Mouse (Mus musculus) megakaryocyte progenitor cell, adult 5-6 weeks (primary cell): ENCODE measurements around the gene Mastl. TPM values are rescaled to one million over a fixed set of nuclear protein-coding genes. Genes with fewer than 3 reads are reported as not detected.

Experiments used
- ATAC-seq: replicated peaks from 2 replicates; pipeline ENCODE4 v1.8.0; 2016; ENCODE audit warnings: mild to moderate bottlenecking, moderate TSS enrichment, inconsistent platforms; ENCODE audit not compliant: poor library complexity
- total RNA-seq, 2 experiments: library from RNA; stranded (forward) in 1 of 2; stranded (reverse) in 1 of 2; fragments of 157-497, 149-512 nt in 1 of 2; fragments of 200-1000 nt in 1 of 2; gene quantifications; 2 replicates each; pipeline versions ENCODE4 v1.2.3 to v1.2.4; 2015 to 2017

Mastl gene
- total RNA-seq (2015) (12.6 and 13.3 TPM in 2 replicates), total RNA-seq (2017) (8.6 and 12.6 TPM in 2 replicates)

DNA sequence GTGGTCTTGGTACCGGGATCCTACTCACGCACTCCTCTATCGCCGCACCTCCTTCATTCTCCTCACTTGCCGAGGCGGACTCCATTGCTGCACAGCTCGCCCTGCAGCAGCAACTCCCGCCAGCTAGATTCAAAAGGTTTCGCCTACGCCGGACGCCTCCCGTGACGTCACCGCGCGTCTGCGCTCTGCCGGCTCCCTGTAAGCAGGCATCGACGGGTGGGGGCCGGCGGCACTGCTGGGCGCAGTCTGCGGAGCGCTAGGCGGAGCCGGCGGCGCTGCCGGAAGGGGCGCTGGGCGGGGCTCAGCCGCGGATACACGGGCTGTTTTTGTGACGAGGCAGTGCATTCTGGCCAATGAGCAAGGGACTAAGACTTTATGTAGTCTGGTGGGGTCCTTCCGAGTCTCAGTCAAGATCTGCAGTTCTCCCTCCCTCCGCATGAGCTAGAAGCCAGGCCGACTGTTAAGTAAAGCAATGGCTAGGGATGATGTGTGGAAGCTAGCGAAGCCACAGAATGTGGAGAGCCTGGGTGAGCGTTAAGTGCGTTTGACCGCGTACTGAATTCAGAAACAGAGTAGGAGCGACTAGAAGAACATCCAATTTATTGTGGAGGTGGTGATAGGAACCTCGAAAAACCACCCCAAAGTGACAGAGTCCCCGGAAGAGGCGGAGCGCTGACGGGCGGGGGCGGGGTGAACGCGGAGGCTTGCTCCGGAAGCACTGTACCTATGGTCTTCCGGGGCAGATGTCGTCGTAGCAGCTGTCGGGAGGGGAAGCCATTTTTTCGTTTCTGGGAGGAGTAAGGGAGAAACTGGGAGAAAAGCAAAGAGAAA, at the start of gene Mastl, which contains the start of gene Yme1l1:
Gene Mastl (minus strand): TSS at position 248 of the 831 bp plus-strand sequence.
Gene Yme1l1 (plus strand): TSS at position 593 of the 831 bp plus-strand sequence.
- ATAC-seq, result peak; percentile 85

DNA sequence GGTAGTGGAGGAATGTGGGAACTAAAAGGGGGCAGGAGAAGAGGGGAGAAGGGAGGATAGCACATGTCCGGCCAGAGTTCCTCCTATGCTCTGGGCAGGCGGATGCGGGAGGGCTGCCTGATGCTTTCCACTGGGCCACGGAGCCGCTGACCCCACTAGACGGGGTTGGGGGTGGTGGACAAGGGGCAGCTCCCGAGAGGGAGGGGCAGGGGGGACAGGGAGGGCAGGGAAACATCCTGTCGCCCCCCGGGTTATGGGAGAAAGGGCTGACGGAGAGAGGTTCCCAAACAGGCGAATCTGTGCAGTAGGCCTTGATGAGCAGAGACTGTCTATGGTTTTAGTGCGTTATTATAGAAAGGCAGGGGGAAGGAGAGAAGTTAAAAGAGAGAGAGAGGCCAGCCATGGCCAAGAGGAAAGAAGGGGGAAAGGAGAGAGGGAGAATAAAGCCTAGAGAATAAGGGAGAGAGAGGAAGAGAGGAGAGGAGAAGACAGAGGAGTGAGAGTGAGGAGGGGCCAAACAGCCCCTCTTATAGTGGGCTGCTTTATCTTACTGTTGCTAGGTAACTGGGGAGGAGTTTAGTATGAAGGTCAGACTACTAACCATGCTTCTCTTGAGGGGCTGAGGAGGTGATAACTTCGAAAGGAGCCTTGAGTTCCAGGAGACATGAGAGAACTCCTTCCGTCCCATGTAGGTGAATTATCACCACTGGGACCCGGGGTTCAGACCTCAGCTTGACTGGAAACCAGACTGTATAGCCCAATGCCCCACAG, 47.3 kb upstream of the Mastl start:
- ATAC-seq, result no peak

DNA sequence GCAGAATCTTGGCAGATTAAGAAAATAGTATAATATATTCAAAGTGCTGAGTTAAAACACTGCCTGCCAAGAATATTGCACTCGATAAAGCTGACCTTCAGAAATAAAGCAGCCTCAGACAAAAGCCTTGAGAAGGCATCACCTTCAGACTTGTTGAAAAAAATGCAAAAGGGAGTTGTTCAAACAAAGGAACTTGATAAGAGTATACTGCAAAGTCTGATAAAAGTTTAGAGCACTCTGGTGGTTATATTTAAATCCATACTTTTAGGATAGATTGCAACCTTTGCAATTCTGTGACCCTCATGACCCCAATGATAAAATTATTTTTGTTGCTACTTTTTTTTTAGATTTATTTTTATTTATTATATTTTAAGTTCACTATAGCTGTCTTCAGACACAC, 45.2 kb upstream of the Mastl start:
- peak; percentile 74 for ATAC-seq

DNA sequence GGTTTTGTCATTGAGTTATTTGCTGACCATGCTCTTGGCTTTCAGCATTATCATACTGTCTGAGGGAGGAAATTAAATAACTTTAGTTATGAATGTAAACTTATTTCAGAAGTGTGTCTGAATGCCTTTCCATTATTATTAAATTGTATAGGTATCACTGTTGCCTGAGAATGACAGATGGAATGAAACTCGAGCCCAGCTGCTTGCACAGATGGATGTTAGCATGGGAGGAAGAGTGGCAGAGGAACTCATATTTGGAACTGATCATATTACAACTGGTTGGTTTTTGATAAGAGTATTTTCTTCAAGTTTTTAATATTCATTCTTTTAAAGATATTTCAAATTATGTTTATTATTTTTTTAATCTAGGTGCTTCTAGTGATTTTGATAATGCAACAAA, 38.5 kb upstream of the Mastl start:
- ATAC-seq, result no peak

DNA sequence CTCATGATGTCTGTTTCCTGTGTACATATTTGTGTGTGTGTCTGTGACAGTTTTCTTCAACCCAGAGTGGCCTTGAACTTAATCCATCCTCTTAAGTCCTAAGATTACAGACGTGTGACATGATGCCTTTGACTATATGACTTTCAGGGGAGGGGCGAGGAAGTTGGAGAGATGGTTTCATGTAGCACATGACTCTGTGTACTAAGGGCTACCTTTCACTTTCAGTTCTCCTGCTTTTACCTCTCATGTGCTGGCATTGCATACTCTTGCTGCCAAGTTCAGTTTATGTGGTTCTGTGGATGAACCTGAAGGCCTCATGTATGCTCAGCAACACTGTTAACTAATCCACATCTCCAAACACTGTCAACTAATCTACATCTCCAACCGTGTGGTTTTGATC, 16.5 kb upstream of the Mastl start:
- ATAC-seq, result peak; percentile 42; the same call in 1 of the 2 replicates

DNA sequence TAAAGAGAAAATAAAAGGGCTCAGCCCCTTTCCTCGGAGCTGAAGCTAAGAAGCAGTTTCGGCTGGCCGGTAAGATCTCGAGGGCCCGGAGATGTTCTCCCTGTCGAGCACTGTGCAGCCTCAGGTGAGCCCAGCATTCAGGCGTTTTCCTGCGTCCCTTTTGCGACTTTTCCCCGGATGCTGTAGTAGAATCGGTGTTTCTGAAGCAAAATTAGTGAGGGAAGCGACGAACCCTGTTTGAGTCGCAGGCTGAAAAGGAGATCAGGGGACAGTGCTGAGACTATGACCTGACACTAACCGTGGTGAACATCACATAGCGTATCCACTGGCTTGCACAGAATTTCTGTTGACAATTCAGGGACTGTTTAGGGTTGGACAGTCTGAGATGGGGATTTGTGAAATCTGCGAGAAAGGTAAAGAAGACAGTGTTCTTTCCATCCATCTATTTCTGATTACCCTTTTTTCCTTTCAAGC, 821 bp upstream of the Mastl start:
- peak; percentile 43 for ATAC-seq

DNA sequence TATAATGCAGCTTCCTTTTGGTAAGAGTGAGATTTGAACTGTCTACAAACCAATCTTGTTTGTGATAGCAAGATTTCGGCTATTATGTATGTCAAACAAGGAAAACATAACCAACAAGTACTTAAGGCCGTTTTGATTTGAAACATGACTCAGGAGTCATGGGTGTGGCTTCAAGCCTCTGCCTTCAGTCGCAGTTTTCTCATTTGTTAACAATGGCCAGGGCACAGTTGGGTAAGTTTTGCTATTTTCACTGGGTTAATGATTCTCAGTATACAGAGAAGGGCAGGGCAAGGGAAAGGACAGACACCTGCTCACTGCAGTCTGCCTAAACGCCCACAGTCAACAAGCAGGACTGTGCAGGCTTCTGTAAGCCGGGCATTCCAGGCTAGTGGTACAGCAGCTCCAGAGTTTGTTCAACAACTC, 614 bp downstream of the Mastl start:
- ATAC-seq, result peak; percentile 9

DNA sequence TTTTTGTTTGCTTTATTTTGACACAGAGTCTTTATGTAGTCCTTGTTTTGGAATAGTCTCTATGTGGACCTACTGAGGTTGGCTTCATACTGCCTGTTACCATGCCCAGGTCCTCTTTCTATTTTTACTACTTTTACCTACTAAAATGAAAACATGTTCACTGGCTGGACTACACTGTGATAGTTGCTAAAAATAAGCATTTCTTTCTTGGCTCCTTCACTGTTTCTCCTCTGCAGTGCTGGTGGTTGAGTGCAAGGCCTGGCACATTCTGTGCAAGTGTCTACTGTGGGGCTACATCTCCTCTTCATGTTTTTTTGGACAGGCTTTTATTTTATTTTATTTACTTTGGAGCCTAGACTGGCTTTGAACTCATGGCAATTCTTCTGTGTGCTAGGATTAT, 36.3 kb downstream of the Mastl start:
- ATAC-seq, result no peak

DNA sequence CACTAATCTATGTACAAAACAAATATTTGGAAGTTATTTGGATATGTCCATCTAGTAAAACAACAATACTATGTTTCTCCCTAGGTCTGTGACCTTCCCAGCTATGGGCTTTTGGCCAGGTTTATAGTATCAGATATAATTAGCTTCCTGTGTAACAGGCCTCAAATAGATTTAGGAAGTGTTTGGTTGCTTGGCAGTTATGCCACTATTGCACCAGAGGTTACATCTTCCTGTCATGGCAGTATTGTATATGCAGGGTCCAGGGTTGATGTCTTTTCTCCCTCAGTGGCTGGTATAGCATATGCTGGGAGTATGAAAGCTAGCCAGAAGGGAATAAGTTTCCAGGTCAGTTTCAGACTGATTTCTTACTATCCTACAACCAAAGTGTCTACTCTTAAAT, 53.6 kb downstream of the Mastl start:
- peak; percentile 57 for ATAC-seq

DNA sequence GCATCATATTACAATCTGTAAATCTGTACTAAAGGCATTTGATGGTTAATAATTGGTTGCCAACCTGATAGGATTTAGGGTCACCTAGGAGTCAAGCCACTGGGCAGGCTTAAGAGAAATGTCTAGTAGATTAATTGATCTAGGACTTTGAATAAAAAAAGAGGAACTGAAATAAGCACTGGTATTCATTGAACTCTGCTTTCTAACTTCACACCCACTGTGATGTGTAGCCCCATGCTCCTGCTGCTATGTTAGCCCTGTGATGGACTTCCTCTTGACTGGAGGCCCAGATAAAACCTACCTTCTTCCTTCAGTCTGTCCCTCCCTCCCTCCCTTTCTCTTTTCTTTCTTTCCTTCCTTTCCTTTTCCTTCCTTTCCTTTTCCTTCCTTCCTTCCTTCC, 58.8 kb downstream of the Mastl start:
- ATAC-seq, result peak; percentile 71

DNA sequence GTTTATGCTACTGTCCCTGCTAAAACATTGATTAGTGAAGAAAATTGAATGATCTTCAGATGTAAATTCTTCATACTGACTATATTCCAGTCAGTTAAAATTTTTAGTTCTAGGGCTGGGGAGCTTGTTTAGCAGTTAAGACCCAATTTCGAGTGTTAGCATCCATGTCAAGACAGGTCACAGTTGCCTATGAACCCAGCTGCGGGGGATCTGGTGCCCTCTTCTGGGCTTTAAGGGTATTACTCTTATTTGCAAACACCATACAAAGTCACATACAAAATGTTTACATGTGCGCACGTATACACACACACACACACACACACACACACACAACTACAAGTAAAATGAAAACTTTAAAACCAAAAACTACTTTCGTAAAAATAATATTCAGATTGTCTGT, 63.6 kb downstream of the Mastl start:
- peak; percentile 96 for ATAC-seq

DNA sequence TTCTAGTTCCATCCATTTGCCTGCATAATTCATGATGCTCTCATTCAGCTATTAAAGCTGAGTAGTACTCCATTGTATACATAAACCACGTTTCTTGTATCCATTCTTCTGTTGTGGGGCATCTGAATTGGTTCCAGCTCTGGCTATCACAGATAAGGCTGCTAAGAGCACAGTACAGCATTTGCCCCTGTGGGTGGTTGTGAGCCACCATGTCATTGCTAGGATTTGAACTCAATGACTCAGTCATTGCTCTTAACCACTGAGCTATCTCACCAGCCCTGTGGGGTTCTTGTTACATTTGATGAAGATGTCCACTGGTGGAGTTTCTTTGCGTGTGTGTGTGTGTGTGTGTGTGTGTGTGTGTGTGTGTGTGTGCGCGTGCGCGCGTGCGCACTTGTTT, 71.3 kb downstream of the Mastl start:
- peak; percentile 61 for ATAC-seq

DNA sequence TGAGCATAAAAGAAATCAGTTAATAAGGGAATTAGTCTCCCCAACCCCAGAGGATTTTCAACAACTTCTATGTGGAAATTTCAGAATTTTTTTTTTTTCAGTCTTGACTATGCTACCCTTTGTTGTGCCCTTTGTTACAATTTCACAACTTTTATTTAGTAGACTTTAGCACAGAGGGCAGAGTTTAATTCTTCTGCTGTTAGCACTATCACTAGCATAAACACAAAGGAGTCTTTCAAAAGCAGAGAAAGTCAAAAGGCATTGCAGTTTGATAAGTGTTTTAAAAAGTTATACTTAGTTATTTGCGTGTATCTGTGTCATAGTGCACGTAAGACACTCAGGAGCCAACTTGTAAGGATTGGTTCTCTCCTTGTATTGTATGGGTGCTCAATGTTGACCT, 77.2 kb downstream of the Mastl start:
- ATAC-seq, result no peak

DNA sequence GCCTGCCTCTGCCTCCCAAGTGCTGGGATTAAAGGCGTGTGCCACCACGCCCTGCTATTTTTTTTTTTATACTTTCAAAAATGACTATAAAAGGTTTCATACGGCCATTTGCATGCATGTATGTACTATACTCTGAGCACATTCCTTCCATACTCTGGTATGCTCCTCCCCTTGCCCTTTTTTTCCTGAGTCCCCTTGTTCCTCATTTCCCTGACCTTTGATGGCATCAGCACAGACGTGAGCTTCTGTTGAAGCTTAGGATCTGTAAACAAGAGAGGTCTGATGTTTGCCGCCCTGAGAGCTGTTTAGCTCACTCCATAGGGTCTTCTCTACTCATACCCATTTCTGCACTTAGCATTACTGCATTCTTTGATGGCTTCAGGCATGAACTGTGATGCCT, 78.1 kb downstream of the Mastl start:
- ATAC-seq, result no peak

DNA sequence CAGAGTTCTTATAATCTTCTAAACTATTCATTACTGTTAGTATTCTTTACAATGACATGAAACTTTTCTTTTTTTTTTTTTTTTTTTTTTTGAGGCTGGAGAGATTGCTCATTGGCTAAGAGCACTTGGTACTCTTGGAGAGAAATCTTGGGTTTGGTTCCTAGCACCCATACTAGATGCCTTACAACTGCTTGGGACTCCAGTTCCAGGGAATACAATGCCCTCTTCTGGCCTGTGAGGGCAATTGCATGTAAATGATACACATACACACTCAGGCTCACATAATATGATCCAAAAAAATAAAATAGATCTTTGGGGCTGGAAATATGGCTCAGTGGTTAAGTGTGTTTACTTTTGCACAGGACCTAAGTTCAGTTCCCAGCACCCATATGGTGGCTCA, 79.0 kb downstream of the Mastl start:
- ATAC-seq, result 0 out of 2 replicates have a peak, but pooled peaks have one; percentile 29

DNA sequence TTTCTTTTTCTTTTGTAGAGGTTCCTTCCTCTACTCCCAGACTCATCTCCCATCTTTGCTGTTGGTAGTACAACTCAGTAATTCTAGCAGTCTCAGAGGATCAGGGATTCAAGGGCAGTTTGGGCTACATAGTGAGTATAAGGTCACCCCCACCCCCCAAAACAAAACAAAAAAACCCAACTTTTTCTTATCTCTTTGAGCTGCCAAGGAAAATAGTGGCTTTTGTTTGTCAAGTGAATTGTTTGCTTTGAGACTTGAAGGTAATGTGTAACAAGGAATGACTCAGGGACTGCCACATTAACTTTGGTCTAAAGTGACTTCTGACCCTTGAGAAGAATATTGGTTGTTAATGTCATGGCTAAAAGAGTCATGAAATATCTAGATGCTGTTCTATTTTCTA, 80.0 kb downstream of the Mastl start:
- ATAC-seq, result no peak

DNA sequence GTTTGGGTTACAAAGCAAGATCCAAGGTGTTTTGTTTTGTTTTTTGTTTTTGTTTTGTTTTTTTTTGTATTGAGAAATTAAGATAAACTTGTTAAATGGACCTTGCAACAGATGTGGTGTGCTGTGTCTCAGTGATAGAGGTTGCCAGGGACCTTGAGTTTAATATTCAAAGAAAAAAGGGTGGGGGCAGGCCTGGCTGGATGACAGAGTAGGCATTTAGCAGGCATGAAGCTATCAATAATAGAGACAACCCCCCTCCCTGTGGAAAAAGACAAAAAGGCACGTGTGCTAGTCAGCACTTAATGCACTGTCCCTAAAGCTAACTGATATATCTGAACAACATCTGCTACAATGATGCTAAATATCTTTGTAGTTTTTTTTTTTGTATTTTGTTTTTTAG, 84.4 kb downstream of the Mastl start:
- no peak for ATAC-seq

DNA sequence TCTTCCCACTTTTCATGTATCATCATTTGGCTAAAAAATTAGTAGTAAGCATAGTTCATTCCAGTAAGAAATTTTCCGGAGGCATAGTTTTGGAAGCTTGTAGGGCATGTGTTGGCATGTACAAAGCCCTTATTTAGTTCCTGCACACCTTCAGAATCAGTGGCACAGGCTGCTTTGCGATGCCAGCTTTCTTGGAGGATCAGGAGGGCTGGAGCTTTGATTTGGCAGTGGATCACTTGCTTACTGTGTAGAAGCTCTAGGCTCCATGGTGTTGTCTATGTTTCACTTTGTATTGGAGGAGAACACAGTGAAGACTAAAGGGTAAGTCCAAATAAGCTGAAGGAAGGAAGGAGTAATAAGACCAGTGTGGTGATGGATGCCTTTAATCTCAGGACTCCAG, 85.3 kb downstream of the Mastl start:
- ATAC-seq, result no peak

DNA sequence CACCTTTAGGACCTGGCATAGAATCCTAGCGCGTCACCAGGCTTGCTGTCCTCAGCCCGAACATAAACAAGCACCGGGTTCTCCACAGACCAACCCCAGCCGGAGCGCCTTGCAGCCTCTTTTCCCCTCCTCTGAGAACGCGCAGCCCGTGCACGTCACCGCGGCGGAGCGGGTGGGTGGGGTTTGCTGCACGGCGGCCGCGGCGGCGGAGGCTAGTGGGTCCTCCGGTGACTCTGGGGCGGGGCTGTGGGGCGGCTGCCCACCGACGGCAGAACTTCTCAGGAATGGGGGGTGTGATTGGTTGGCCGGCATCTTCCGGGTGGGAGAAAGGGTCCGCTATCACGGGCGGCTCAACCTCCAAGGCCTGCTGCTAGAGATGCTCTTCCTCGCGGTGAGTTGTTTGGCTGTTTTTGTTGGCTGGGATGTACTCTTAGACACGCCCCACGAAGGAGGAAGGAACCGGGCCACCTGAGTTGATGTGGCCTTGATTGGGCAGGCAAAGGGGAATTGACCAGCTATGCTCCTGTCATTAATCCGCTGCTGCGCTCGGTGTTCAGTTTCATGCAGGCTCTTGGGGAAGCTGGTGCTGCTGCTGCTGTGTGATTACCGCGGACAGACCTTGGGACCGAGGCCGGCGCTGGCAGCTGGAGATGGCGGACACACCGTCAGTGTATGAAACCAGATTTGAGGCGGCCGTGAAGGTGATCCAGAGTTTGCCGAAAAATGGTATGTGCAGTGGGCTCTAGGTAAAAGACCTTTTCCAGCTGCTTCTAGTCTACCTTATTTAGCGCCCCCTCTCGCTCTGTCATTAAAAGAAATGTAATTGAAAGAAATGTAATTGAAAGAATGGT, 86.7 kb downstream of the Mastl start:
- peak; percentile 75 for ATAC-seq

DNA sequence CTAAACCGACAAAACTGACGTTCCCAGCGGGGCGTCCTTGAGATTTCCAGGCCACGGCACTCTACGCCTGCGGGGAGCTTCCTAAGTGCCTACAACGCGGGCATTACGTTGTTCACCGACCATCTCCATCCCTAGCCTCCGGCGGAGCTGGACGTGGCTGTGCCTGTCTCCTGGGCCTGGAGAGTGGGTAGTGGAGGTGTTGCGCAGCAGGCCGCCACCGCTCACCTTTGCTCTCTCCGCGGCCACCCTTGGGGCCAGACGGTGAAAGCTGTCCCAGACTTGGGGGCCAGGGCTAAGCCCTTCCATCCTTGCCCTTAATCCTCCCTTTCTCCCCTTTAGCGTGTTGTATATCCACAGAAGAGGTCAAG, 87.5 kb downstream of the Mastl start:
- peak; percentile 32 for ATAC-seq
